Mouse (Mus musculus) frontal cortex, postnatal 36 days (tissue): Measurements from ENCODE around the gene Tbc1d17.

Source experiments
- DNase-seq, 2 experiments: peaks; one replicate each; pipeline ENCODE4 v3.0.0; 2022; ENCODE audit warnings: low spot score in 2 of 2

Gene Tbc1d17

GRCm38 (mm10) chr7:44789531-44789930 is 59.3 kb downstream of the Tbc1d17 start:
- no peak for DNase-seq
